Mouse (Mus musculus): ENCODE measurements around the gene Etv6.

GRCm38 (mm10) chr6:134128594-134128993 is 93.1 kb downstream of the Etv6 start:
- no peak for TF ChIP-seq CTCF (conservative IDR thresholded peaks at IDR 0.05; ENCODE audit: low read length)
- TF ChIP-seq POU5F1 (IDR thresholded peaks at IDR 0.05; ENCODE audit: borderline replicate concordance, low read length): no peak
- no peak for TF ChIP-seq NANOG (IDR thresholded peaks at IDR 0.05; ENCODE audit: borderline replicate concordance, low read length)
